Mouse (Mus musculus) liver, adult 2 months (tissue): ENCODE measurements around the gene Gm17949.

Experiments used
- CTCF ChIP-seq: fragments of 200-500 bp; IDR thresholded peaks from 2 replicates; pipeline ENCODE4 v1.5.1; 2011; ENCODE audit warnings: low read depth, low read length, control low read depth
- POLR2A ChIP-seq: fragments of 200-500 bp; IDR thresholded peaks from 2 replicates; pipeline ENCODE4 v1.6.1; 2011; ENCODE audit warnings: low read length, control low read depth; ENCODE audit not compliant: insufficient read depth; ENCODE audit errors: extremely low read depth

GRCm38 (mm10) chr17:57062548-57062947 is 51.3 kb downstream of the Gm17949 start:
- TF ChIP-seq CTCF (no peak), POLR2A (no peak)
